Mouse (Mus musculus): Measurements from ENCODE around the gene Zmym6.
A peak's percentile ranks its signal among the peaks of the same experiment; 100 is the strongest.
"Not testable (repeated sequence)": the region's sequence is repeated elsewhere in the genome, so short reads cannot be mapped to it uniquely, and the experiment has no call there.

The Zmym6 gene

GRCm38 (mm10) chr4:127076875-127077548 lies at the start of gene Zmym6:
TSS of gene Zmym6 (plus strand) at chr4:127077383.
- peak; percentile 93 for DNase-seq (ENCODE audit: low read depth, low spot score)

- no peak for DNase-seq (ENCODE audit: low read depth, low spot score)
Observed at GRCm38 (mm10) chr4:127037158-127037557, 40.0 kb upstream of the Zmym6 start.

DNA sequence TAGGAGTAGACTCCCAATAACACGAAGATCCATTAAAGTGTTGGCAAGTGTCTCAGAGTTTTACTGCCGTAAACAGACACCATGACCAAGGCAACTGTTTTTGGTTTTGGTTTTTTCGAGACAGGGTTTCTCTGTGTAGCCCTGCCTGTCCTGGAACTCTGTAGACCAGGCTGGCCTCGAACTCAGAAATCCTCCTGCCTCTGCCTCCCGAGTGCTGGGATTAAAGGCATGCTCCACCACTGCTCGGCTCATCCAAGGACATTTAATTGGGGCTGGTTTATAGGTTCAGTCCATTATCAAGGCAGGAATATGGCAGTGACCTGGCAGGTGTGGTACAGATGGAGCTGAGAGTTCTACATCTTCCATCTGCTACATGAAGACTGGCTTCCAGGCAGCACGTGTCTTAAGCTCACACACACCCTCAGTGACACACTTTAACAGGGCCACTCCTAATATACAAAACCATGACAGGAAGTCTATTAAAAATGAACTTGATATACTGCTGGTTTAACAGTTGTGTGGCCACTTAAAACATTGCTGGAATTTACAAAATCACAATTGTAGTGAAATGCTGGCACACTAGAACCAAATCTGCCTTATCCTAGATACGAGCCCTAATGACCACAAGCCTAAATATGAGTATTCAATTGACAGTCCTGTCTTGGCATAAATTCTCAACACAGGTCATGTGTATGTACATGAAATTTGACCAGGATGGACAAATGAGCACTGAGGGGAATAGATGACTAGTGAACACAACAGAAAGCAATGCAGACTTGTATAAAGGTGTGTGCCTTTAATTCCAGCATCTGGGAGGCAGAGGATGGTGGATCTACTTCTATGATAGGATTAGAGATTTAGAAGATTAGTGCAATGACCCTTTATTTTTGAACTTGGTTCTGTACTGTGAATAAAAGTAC lies 39.0 kb upstream of the Zmym6 start:
- DNase-seq (ENCODE audit: low read depth, low spot score): no peak

DNA sequence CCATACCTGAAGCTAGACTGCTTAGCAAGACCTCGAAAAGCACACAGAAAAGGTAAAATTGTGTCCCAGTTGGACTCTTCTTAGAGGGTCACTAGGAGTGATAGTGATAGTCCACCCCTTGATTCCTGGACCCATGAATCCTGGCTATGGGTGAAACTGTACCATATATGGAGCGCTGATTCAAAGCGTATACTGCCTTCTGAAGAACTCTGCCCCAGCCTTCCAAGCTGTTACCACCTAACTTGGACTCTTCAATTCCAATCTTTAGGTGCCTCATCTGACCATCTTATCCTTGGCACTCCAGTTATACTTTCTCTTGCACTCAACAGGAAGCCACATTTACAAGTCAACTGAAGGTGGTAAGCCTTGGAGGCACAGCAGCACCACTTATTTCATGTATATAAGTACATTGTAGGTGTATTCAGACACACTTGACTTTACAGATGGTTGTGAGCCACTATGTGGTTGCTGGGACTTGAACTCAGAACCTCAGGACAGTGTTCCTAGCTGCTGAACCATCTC lies 38.3 kb upstream of the Zmym6 start:
- DNase-seq (ENCODE audit: low read depth, low spot score): no peak

GRCm38 (mm10) chr4:127039871-127040483 lies 37.2 kb upstream of the Zmym6 start:
- DNase-seq (ENCODE audit: low read depth, low spot score): no peak

DNA sequence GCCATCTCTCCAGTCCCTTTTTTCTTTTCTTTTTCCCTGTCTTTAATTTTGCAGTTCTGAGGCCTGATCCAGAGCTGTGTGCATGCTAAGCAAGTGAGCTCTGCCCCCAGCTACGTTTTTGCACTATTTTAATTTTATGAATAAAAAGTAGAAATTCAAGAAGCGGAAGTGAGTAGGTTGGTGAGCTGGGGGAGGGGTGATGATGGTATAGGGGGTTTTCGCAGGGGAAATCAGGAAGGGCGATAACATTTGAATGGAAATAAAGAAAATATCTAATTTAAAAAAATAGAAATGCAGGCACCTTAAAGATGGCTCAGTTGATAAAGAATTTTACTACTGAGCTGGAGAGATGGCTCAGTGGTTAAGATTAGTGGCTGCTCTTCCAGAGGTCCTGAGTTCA lies 33.6 kb upstream of the Zmym6 start:
- DNase-seq (ENCODE audit: low read depth, low spot score): no peak

DNA sequence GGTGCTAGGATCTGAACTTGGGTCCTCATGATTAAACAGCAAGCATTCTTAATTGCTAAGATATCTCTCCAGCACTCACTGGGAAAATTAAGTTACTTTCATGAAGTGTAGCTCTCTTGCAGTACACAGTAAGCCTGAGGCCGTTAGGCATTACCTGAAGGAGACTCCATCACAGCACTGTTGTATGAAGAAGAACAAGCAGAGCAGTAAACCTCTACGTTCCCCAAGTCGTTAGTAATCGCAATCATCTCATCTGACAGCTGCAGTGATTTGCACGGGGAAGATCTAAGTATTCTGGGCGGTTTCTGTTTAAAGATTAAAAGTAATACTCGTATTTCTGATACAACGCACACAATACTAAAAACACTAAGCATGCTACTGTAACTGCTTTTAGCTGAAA lies 26.1 kb upstream of the Zmym6 start:
- DNase-seq (ENCODE audit: low read depth, low spot score): no peak

DNA sequence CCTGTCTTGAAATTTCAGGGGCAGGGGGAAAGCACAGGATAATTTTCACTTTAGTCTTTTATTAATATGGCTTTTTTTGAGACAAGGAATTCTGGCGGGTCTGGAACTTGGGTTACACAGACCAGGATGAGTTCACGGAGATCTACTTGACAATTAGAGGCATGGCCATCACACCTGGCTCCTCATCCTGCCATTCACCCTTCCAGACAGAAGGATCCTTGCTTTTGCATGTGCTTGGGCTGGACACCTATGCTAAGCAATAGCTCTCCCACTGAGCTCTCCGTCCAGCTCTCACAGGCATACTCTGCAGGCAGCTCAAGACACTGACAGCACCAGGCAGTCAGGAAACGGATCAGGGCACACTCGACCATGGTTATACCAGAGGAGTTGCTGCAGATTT lies 24.1 kb upstream of the Zmym6 start:
- no peak for DNase-seq (ENCODE audit: low read depth, low spot score)

DNA sequence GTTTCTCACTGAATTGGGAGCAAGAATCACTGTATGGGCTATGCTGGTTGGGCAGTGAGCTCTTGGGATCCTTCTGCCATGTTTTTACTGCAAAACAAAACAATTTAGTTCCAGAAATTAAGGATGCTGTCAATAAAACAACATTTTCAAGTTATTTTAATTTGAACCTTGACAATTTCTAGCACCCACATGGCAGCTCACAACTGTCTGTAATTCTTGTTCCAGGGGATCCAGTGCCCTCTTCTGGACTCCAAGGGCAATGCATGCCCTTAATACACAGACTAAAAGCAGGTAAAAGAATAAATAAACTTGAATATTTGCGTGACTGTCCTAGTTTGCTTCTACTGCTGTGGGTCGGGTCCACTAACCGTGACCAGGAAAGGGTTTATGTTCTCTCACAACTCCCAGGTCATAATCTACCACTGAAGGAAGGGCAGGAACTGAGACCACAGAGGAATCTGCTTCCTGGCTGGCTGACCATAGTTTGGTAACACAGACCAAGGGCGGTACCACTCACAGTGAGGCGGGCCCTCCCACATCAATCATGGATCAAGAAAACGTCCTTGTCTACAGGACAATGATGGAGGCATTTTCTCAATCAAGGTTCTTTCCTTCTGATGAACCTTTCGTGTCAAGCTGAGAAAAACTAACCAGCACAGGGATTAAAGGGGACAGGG lies 22.5 kb upstream of the Zmym6 start:
- DNase-seq (ENCODE audit: low read depth, low spot score): no peak

- peak; percentile 69 for DNase-seq (ENCODE audit: low read depth, low spot score)
Observed at GRCm38 (mm10) chr4:127060585-127061290, 16.4 kb upstream of the Zmym6 start, which contains the start of gene Zmym1. TSS of gene Zmym1 (minus strand) at chr4:127061152.

DNA sequence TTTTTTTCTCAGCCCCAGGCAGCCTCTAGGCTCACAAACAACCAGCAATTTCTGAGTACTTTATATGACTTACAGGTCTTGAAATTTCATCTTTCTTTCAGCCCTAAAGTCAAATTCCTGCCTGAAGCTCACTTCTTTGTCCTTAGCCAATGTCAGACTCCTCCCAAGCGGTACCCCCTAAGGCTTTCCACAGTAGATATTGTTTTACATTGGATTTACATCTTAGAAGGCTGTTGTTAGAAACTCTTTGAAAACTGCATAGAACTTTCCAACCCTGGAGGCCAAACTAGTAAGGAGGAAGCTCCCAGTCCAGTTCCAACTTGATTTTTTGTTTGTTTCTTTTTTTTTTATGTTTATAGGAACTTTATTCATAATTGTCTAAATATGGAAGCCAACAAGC lies 13.1 kb upstream of the Zmym6 start:
- no peak for DNase-seq (ENCODE audit: low read depth, low spot score)

- no peak for DNase-seq (ENCODE audit: low read depth, low spot score)
Observed at GRCm38 (mm10) chr4:127074915-127075314, 2.3 kb upstream of the Zmym6 start.

DNA sequence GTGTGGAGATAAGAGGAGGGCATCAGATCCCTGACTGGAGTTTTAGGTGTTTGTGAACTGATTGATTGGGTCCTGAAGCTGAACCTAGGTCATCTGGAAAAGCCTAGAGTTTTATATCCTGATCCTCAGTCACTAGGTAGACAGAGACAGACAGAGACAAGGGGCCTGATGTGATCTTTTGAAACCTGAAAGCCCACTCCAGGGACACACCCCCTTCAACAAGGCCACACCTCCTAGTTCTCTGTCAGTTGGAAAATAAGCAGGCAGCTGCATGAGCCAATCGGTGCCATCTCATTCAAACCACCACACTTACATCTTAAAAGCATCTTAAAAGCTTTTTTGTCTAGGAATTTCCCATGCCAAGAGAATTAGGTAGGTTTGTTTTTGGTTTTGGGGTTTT lies 3.6 kb downstream of the Zmym6 start:
- DNase-seq (ENCODE audit: low read depth, low spot score): no peak

- DNase-seq (ENCODE audit: low read depth, low spot score): no peak
Observed at GRCm38 (mm10) chr4:127083131-127083530, 5.9 kb downstream of the Zmym6 start.

GRCm38 (mm10) chr4:127085761-127086160 lies 8.6 kb downstream of the Zmym6 start:
- DNase-seq (ENCODE audit: low read depth, low spot score): no peak

DNA sequence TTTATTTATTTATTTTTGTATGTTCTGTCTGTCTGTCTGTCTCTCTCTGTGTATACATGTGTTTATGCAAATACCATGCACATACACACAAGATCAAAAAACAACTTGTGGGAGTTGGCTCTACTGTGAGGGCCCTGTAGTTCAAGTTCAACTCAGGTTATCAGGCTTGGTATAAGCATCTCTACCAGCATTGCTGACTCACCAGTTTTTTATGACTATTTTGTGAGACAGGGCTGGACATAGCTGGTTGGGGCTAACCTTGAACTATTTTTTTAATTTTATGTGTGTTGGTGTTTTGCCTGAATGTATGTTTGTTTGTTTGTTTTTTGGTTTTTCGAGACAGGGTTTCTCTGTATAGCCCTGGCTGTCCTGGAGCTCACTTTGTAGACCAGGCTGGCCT lies 14.0 kb downstream of the Zmym6 start:
- DNase-seq (ENCODE audit: low read depth, low spot score): no peak

- no peak for DNase-seq (ENCODE audit: low read depth, low spot score)
Observed at GRCm38 (mm10) chr4:127095090-127095489, 17.9 kb downstream of the Zmym6 start.

- DNase-seq (ENCODE audit: low read depth, low spot score): not testable (repeated sequence)
Observed at GRCm38 (mm10) chr4:127099552-127099951, 22.4 kb downstream of the Zmym6 start.

GRCm38 (mm10) chr4:127107566-127107965 lies 30.4 kb downstream of the Zmym6 start:
- DNase-seq (ENCODE audit: low read depth, low spot score): no peak

- no peak for DNase-seq (ENCODE audit: low read depth, low spot score)
Observed at GRCm38 (mm10) chr4:127110570-127110969, 33.4 kb downstream of the Zmym6 start.

DNA sequence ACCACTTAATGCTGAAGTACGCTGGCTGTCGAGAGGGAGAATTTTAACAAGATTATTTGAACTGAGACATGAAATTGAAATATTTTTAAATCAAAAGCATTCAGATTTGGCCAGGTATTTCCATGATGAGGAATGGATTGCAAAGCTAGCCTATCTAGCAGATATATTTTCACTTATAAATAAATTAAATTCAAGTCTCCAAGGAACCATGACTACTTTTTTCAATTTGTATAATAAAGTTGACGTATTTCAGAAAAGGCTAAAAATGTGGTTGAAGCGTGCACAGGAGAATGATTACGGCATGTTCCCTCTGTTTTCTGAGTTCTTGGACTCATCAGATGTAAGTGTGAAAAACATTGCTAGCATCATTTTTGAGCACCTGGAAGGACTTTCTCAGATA lies 46.2 kb downstream of the Zmym6 start, which contains the start of gene Tmem35b:
TSS of gene Tmem35b (plus strand) at position 301 of the 400 bp plus-strand sequence.
- no peak for DNase-seq (ENCODE audit: low read depth, low spot score)
